8 mouse cellular contexts compared by ENCODE assay signal in the genomic region with DNA sequence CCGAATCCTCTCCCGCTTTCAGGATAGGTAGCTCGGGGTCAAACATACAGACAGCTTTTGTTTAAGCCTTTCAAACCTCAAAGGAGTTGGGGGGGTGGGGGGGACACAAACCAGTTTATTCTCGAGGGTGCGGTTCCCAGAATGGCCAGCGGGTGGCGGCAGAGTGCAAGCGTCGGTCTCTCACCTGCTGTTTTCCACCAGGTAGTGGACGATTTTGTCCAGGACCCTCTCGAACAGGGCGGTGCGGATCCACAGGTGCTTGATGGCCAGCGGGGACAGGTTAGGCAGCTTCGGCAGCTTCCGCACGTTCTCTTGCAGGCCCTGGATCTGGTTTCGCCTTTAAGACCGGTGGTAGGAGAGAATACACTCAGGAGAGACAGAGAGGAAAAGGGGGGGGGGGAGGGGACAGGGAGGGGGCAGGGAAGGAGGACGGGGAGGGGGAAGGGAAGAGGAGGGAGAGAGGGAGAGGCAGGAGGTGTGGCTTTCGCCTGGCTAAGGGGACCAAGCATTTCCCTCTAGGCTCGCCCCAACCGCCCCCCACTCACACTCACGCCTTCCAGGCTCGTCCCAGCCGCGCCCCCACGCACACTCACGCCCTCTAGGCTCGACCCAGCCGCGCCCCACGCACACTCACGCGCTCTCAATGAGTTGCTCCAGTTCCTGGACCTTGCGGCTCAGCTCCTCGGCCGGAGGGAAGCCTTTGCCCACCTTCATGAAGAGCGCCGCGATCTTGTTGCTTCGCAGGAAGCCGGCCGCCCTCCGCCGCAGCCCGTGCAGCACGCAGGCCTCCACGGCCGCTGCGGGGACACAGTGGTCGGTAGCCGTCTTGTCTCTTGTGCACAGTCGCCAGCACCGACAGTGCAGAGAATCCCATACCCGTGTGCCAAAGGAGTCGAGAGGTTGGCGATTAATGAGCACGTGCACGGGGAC. TPM values are rescaled to one million over a fixed set of nuclear protein-coding genes. Genes with fewer than 3 reads are reported as not detected.
DNase-seq lines count a peak whose midpoint lies in the region; ATAC-seq lines count a peak whose summit lies in the region.

No protein-coding gene starts in this region.

- H3K4me2 ChIP-seq in heart, embryonic 13.5 days, result peak overlapping the region; percentile 35
- H3K4me2 ChIP-seq in lung, embryonic 15.5 days, result peak overlapping the region; percentile 50

- no peak for ATAC-seq in megakaryocyte, adult 5-6 weeks (ENCODE audit: poor library complexity, severe bottlenecking)
- ATAC-seq in heart, embryonic 13.5 days (ENCODE audit: extremely low read depth, insufficient number of reproducible peaks, low FRiP score, low TSS enrichment), result no peak
- no peak; the same call in 1 of the 2 replicates for ATAC-seq in lung, embryonic 15.5 days (ENCODE audit: borderline replicate concordance, extremely low read depth, low FRiP score, low TSS enrichment)
- no peak for ATAC-seq in activated CD4-positive, CD25-positive, alpha-beta regulatory T cell, adult 4 months

- H3K9ac ChIP-seq in heart, embryonic 13.5 days, result no peak overlapping the region
- no peak overlapping the region for H3K9ac ChIP-seq in lung, embryonic 15.5 days

- DNase-seq in cerebellum, adult 9-11 months, result peak; percentile 86
- DNase-seq in kidney, postnatal 10 days, result peak; percentile 83
- DNase-seq in right cerebral cortex, postnatal 25 days, result peak; percentile 63

- no peak overlapping the region for H3K27ac ChIP-seq in heart, embryonic 13.5 days (replicated peaks)
- H3K27ac ChIP-seq in lung, embryonic 15.5 days, result no peak overlapping the region

- H3K9me3 ChIP-seq in megakaryocyte, embryonic 14.5 days, result peaks cover 14% of the 10 kb centered on the region
- H3K9me3 ChIP-seq in heart, embryonic 13.5 days, result no peaks in the 10 kb centered on the region
- H3K9me3 ChIP-seq in lung, embryonic 15.5 days, result no peaks in the 10 kb centered on the region

- peak overlapping the region; percentile 38 for H3K4me3 ChIP-seq in megakaryocyte, embryonic 14.5 days (replicated peaks)
- H3K4me3 ChIP-seq in heart, embryonic 13.5 days, result no peak overlapping the region
- H3K4me3 ChIP-seq in lung, embryonic 15.5 days, result no peak overlapping the region

- peaks cover 10% of the 10 kb centered on the region; the same call in 1 of the 2 replicates for H3K4me1 ChIP-seq in megakaryocyte, embryonic 14.5 days
- no peaks in the 10 kb centered on the region for H3K4me1 ChIP-seq in heart, embryonic 13.5 days
- H3K4me1 ChIP-seq in lung, embryonic 15.5 days, result no peaks in the 10 kb centered on the region

- WGBS in heart, embryonic 13.5 days, result 6% methylated on average over 57 of the region's 60 CpGs
- WGBS in lung, embryonic 15.5 days, result 3% methylated on average over 59 of the region's 60 CpGs

- no peaks in the 10 kb centered on the region for H3K36me3 ChIP-seq in megakaryocyte, embryonic 14.5 days (replicated peaks; ENCODE audit: low read length)
- H3K36me3 ChIP-seq in heart, embryonic 13.5 days, result no peaks in the 10 kb centered on the region
- no peaks in the 10 kb centered on the region for H3K36me3 ChIP-seq in lung, embryonic 15.5 days

- peaks cover 56% of the 10 kb centered on the region for H3K27me3 ChIP-seq in megakaryocyte, embryonic 14.5 days (replicated peaks)
- H3K27me3 ChIP-seq in heart, embryonic 13.5 days (replicated peaks), result peaks cover 74% of the 10 kb centered on the region
- H3K27me3 ChIP-seq in lung, embryonic 15.5 days, result peaks cover 35% of the 10 kb centered on the region

RNA-seq across cellular contexts. Expression of a gene that starts 23.7 kb away (rescaled TPM):
- not detected in 2 replicates for polyA plus RNA-seq in megakaryocyte, embryonic 14.5 days (2012; ENCODE audit: insufficient read depth, low replicate concordance)
- not detected in 2 replicates for total RNA-seq in megakaryocyte, adult 5-6 weeks (2015)
- total RNA-seq in megakaryocyte, adult 5-6 weeks (2017), result not detected in 2 replicates
- polyA plus RNA-seq in heart, embryonic 13.5 days (2015; fragmentation: Nextera tagmentation; extraction: Ambion mirVana), result 1.5 TPM in 2 replicates
- 4.8 and 5.4 TPM in 2 replicates for polyA plus RNA-seq in lung, embryonic 15.5 days (2015; fragmentation: Nextera tagmentation; extraction: Ambion mirVana)
- polyA plus RNA-seq in activated CD4-positive, CD25-positive, alpha-beta regulatory T cell, adult 4 months (2017; shearing (Covaris generic)), result not detected
